Mouse (Mus musculus) inflammation-experienced regulatory T-cells (primary cell): ENCODE measurements around the gene Tmc6. TPM values are rescaled to one million over a fixed set of nuclear protein-coding genes. Genes with fewer than 3 reads are reported as not detected.

Experiments used
- polyA plus RNA-seq, 2 experiments: library from polyadenylated mRNA; unstranded; fragments of 100-300 nt; shearing (Covaris generic); gene quantifications; one replicate each; pipeline ENCODE4 v1.2.1; 2017

Gene Tmc6
- polyA plus RNA-seq, result 100 to 1,000 TPM; 141 to 153 TPM

DNA sequence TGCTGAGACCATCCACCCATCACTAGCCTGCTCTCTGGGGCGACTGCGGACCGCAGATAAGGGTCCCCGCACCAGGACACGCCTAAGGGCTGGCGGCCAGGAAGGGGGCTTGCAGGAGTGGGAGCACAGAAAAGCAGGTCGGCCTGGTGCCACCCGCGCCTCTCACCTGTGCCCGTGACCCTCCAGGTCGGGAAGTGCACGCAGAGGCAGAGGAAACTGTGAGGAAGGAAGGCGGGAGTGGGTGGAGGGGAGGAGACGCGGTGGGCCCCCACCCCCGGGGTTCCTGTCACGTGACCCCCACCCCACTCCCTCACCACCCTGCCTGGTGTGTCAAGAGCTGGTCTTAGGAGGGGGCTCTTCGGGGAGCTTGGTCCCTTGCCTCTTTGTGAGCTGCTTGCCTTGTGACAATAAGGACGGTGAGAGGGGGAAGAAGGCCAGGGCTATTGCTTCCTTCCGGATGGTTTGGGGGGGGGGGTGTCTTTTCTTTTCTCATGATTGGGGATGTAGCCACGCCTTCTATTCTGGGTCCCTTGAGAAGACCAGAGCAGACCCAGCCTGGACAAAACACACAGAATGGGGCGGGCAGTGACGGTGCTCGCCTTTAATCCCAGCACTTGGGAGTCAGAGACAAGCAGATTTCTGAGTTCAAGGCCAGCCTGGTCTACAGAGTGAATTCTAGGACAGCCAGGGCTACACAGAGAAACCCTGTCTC is at the start of gene Tmc6, which contains the start of gene Tmc8:
Gene Tmc6 (minus strand): TSS at position 206 of the 712 bp plus-strand sequence.
Gene Tmc8 (plus strand): TSS at position 84 of the 712 bp plus-strand sequence.

DNA sequence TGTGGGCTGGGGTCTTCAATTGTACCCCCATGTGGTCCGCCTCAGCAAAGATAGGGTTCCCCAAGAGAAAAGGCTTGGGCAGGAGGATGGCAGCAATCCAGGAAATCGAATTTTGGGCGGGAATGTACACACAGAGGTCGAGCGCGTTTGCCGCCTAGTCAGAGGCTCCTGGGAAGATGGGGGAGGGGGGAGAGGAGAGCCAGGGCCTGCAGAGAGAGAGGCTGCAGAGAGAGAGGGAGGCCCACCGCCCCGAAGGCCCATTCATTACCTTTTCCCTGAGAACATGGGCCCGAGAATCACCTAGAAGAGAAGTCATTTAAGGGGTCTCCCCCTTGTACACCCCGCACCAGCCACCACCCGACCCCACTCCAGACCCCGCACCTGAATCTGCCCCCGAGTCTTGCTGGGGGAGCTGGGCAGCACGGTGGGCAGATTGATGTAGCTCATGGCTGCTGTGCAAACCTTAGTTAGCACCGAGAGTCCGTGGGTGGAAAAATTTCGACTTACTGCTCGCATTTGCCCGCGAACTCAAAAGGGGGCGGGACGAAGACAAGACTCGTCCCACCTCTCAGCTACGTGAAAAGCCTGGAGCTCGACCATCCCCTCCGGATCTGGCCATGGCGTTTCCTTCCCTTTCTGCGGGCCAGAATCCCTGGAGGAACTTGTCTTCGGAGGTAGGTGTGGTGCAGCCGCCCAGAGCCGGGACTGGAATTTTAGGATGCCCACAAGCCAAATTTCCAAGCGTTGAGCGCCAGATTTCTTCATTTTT is 43.5 kb upstream of the Tmc6 start, which contains the start of the genes Afmid and Tk1:
Gene Afmid (plus strand): TSS at position 592 of the 769 bp plus-strand sequence.
Gene Tk1 (minus strand): TSS at position 760 of the 769 bp plus-strand sequence.

DNA sequence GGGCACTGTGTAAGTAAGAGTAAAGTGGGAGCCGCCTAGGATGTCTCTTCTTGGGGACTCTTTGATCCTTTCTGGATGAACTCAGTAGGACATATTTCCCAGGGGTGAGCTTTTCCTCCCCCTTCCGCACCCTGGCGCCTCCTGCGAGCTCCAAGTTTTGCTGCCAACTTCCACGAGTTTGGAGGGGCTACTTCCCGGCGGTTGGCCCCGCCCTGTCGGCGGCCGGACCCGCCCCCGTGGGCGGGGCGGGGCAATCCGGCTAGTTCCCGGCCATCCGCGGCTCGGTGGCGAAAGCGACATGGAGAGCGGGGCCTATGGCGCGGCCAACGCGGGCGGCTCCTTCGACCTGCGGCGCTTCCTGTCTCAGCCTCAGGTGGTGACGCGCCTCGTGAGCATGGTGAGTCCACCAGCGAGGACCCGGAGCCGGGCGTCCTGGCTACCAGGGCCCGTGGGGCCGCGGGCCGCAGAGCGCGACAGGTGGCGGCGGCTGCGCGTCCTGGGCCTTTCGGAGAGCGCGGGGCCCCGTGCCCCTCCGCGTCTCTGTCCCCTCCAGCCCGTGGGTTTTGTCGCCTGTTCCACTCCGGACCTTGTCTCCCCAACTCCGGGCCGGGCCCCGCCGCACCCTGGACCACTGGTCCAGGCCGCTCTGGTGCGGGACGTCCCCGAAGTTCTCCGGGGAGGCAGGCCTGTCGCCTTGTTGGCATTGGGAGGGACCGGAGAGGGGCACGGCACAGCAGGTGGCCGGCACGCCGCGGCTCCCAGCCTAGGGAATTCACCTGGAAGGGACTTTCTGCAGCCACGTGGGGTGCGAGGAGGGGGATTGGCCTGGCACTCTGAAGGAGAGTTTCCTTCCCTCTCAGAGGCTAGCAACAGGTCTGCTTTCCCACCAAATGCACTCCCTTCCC is 27.7 kb upstream of the Tmc6 start, which contains the start of the genes Gm20708 and Syngr2:
Gene Gm20708 (plus strand): TSS at position 262 of the 905 bp plus-strand sequence.
Gene Syngr2 (plus strand): TSS at position 262 of the 905 bp plus-strand sequence.

DNA sequence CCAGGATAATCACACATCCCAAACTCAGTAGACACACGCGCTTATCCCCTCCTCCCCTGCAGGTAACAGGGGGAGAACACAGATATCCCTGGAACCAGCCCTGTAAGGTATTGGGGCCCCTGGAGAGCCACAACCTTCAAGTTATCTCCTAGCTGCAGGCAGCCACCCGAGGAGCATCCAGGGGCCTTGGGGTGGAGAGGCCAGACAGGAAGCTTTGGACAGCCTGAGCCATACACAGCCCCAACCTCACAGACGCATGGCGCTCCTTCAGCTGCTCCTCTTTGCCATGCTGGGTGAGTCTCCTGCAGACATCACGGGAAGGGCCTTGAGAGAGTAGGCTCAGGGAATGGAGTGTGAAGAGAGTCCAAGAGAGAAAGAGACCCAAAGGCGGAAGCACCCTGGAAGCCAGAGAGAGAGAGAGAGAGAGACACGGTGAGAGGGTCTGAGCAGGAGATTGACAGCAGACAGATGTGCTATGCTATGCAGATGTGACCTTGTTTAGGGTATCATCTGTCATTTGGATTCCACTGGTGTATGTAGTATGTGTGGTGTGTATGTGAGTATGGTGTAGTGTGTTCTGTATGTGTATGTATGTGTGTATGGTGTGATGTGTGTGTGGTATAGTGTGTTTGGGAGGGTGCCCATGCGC is 15.6 kb upstream of the Tmc6 start, which contains the start of gene 6030468B19Rik:
Gene 6030468B19Rik (plus strand): TSS at position 150 of the 649 bp plus-strand sequence.

Other genes starting within 250 kb of the Tmc6 start
- 10 to 100 TPM; 18.2 to 19.0 TPM for gene Tnrc6c, start 127.9 kb downstream of the Tmc6 start, polyA plus RNA-seq
- gene Tmc8, start 122 bp downstream of the Tmc6 start, polyA plus RNA-seq, result 100 to 1,000 TPM; 120 to 139 TPM
- gene 6030468B19Rik, start 15.5 kb upstream of the Tmc6 start, polyA plus RNA-seq, result 1 to 10 TPM in 1 of 2 experiments, not detected in 1; 1.2 TPM
- gene Gm20708, start 27.5 kb upstream of the Tmc6 start, polyA plus RNA-seq, result 1 to 10 TPM; 2.6 to 4.0 TPM
- 100 to 1,000 TPM; 132 to 205 TPM for gene Syngr2, start 27.5 kb upstream of the Tmc6 start, polyA plus RNA-seq
- 10 to 100 TPM; 24.6 to 27.6 TPM for gene Afmid, start 43.7 kb upstream of the Tmc6 start, polyA plus RNA-seq
- gene Tk1, start 43.9 kb upstream of the Tmc6 start, polyA plus RNA-seq, result 10 to 100 TPM; 14.0 to 29.6 TPM
- gene Birc5, start 67.1 kb upstream of the Tmc6 start, polyA plus RNA-seq, result 1 to 10 TPM; 3.6 to 9.1 TPM
- under 1 TPM in 1 of 2 experiments, not detected in 1; 0.45 TPM for gene Tmem235, start 78.6 kb upstream of the Tmc6 start, polyA plus RNA-seq
- gene Tha1, start 91.3 kb upstream of the Tmc6 start, polyA plus RNA-seq, result 10 to 100 TPM; 14.9 to 22.7 TPM
- 100 to 1,000 TPM; 104 to 139 TPM for gene Socs3, start 187.8 kb upstream of the Tmc6 start, polyA plus RNA-seq
- gene Pgs1, start 204.1 kb upstream of the Tmc6 start, polyA plus RNA-seq, result 10 to 100 TPM; 50.8 to 53.9 TPM